Mouse (Mus musculus) cerebellum, postnatal 36 days (tissue): Measurements from ENCODE around the gene Ostm1.

Experiments
- DNase-seq, 2 experiments: peaks; one replicate each; pipeline ENCODE4 v3.0.0; 2021 to 2022; ENCODE audit warnings: mixed read lengths in 2 of 2

Gene Ostm1

GRCm38 (mm10) chr10:42630596-42631355 is 47.2 kb downstream of the Ostm1 start:
- DNase-seq = no peak

GRCm38 (mm10) chr10:42631754-42632452 is 48.3 kb downstream of the Ostm1 start:
- no peak for DNase-seq

- peak in 1 of 2 experiments; percentile 27 for DNase-seq
Observed at GRCm38 (mm10) chr10:42632453-42633360, 49.1 kb downstream of the Ostm1 start.

- peak in 1 of 2 experiments; percentile 9 for DNase-seq
Observed at GRCm38 (mm10) chr10:42633361-42634121, 49.9 kb downstream of the Ostm1 start.

GRCm38 (mm10) chr10:42634122-42634720 is 50.6 kb downstream of the Ostm1 start:
- no peak for DNase-seq

- no peak for DNase-seq
Observed at GRCm38 (mm10) chr10:42635046-42635445, 51.4 kb downstream of the Ostm1 start.

- no peak for DNase-seq
Observed at GRCm38 (mm10) chr10:42635566-42636359, 52.1 kb downstream of the Ostm1 start.

- DNase-seq = peak in 1 of 2 experiments; percentile 19
Observed at GRCm38 (mm10) chr10:42636360-42637182, 52.9 kb downstream of the Ostm1 start.

GRCm38 (mm10) chr10:42637183-42637788 is 53.7 kb downstream of the Ostm1 start:
- peak in 1 of 2 experiments; percentile 66 for DNase-seq

- DNase-seq = no peak
Observed at GRCm38 (mm10) chr10:42639856-42640255, 56.2 kb downstream of the Ostm1 start.

GRCm38 (mm10) chr10:42643638-42644037 is 60.0 kb downstream of the Ostm1 start:
- no peak for DNase-seq

- no peak for DNase-seq
Observed at GRCm38 (mm10) chr10:42646340-42646739, 62.7 kb downstream of the Ostm1 start.

- DNase-seq = no peak
Observed at GRCm38 (mm10) chr10:42661916-42662315, 78.3 kb downstream of the Ostm1 start.

GRCm38 (mm10) chr10:42669970-42670369 is 86.3 kb downstream of the Ostm1 start:
- no peak for DNase-seq

- DNase-seq = no peak
Observed at GRCm38 (mm10) chr10:42672798-42673197, 89.2 kb downstream of the Ostm1 start.

GRCm38 (mm10) chr10:42675571-42675970 is 91.9 kb downstream of the Ostm1 start:
- DNase-seq = no peak

- no peak for DNase-seq
Observed at GRCm38 (mm10) chr10:42678331-42678730, 94.7 kb downstream of the Ostm1 start.

- DNase-seq = peak; percentile 87 to 91
Observed at GRCm38 (mm10) chr10:42678755-42679364, 95.2 kb downstream of the Ostm1 start.

- DNase-seq = no peak
Observed at GRCm38 (mm10) chr10:42679586-42679985, 96.0 kb downstream of the Ostm1 start.
